8 mouse cellular contexts compared by ENCODE assay signal in genomic region chr5:45855526-45856302, GRCm38 (mm10). TPM values are rescaled to one million over a fixed set of nuclear protein-coding genes. Genes with fewer than 3 reads are reported as not detected.
DNase-seq lines count a peak whose midpoint lies in the region; ATAC-seq and TF ChIP-seq lines count a peak whose summit lies in the region.

No protein-coding gene starts in this region.

- 0 out of 2 replicates have a peak, but pooled peaks have one; percentile 11 for ATAC-seq in embryonic facial prominence, embryonic 15.5 days (ENCODE audit: insufficient number of reproducible peaks, low FRiP score, low TSS enrichment, low read depth)
- no peak for ATAC-seq in heart, embryonic 14.5 days (ENCODE audit: insufficient number of reproducible peaks, insufficient read depth, low FRiP score, low read depth)
- no peak; the same call in 1 of the 2 replicates for ATAC-seq in kidney, postnatal 0 days (replicated peaks; ENCODE audit: low FRiP score, low read depth)
- ATAC-seq in liver, embryonic 16.5 days (ENCODE audit: low read depth), result no peak
- peak; percentile 9 for ATAC-seq in neural tube, embryonic 14.5 days (ENCODE audit: low read depth)
- no peak for ATAC-seq in inflammation-experienced regulatory T-cells, adult 6 months

- TF ChIP-seq CTCF in E14TG2a.4 (conservative IDR thresholded peaks at IDR 0.05; ENCODE audit: low read length), result no peak
- peak; percentile 56; the same call in 1 of the 2 replicates for TF ChIP-seq CTCF in kidney, postnatal 0 days (IDR thresholded peaks at IDR 0.05; ENCODE audit: low read depth)

- peak overlapping the region; percentile 95 for H3K4me3 ChIP-seq in E14TG2a.4 (replicated peaks; ENCODE audit: low read length)
- peak overlapping the region; percentile 89 for H3K4me3 ChIP-seq in embryonic facial prominence, embryonic 15.5 days (replicated peaks)
- H3K4me3 ChIP-seq in heart, embryonic 14.5 days (ENCODE audit: control insufficient read depth in 1 of 2, insufficient read depth in 1 of 2, low read depth in 1 of 2, low read length in 2 of 2), result peak overlapping the region; percentile 81 to 99
- H3K4me3 ChIP-seq in kidney, postnatal 0 days (replicated peaks; ENCODE audit: low read depth, low read length), result peak overlapping the region; percentile 99
- H3K4me3 ChIP-seq in liver, embryonic 16.5 days (ENCODE audit: low read depth, low read length), result peak overlapping the region; percentile 90
- H3K4me3 ChIP-seq in neural tube, embryonic 14.5 days (ENCODE audit: low read depth, low read length), result peak overlapping the region; percentile 89

- DNase-seq in adrenal gland, adult (ENCODE audit: inconsistent age in 2 of 2, low spot score in 1 of 2), result peak; percentile 65 to 88
- DNase-seq in kidney, postnatal 0 days (ENCODE audit: low spot score), result peak; percentile 74

- peak overlapping the region; percentile 85; the same call in 1 of the 2 replicates for H3K9ac ChIP-seq in embryonic facial prominence, embryonic 15.5 days
- peak overlapping the region; percentile 90 for H3K9ac ChIP-seq in heart, embryonic 14.5 days (ENCODE audit: low read length)
- H3K9ac ChIP-seq in kidney, postnatal 0 days (ENCODE audit: low read depth, low read length), result peak overlapping the region; percentile 94
- H3K9ac ChIP-seq in liver, embryonic 16.5 days (ENCODE audit: low read depth, low read length), result peak overlapping the region; percentile 88
- H3K9ac ChIP-seq in neural tube, embryonic 14.5 days (replicated peaks; ENCODE audit: low read depth, low read length), result peak overlapping the region; percentile 95

- peaks cover 13% of the 10 kb centered on the region for H3K4me1 ChIP-seq in E14TG2a.4 (replicated peaks; ENCODE audit: low read depth, low read length)
- H3K4me1 ChIP-seq in embryonic facial prominence, embryonic 15.5 days, result 0 out of 2 replicates have a peak, but pooled peaks cover 4% of the 10 kb centered on the region
- H3K4me1 ChIP-seq in heart, embryonic 14.5 days (ENCODE audit: control insufficient read depth in 2 of 2, insufficient read depth in 2 of 2, low read length in 2 of 2), result no peaks in the 10 kb centered on the region; a peak in 1 of 4 replicates
- no peaks in the 10 kb centered on the region for H3K4me1 ChIP-seq in kidney, postnatal 0 days (replicated peaks; ENCODE audit: insufficient read depth, low read length)
- peaks cover 9% of the 10 kb centered on the region for H3K4me1 ChIP-seq in liver, embryonic 16.5 days (ENCODE audit: control insufficient read depth, low read depth, low read length)
- peaks cover 3% of the 10 kb centered on the region; the same call in 1 of the 2 replicates for H3K4me1 ChIP-seq in neural tube, embryonic 14.5 days (ENCODE audit: control insufficient read depth, insufficient read depth, low read length)

- H3K27me3 ChIP-seq in E14TG2a.4 (ENCODE audit: insufficient read depth, low read length), result peaks cover 6% of the 10 kb centered on the region; the same call in 1 of the 2 replicates
- no peaks in the 10 kb centered on the region for H3K27me3 ChIP-seq in embryonic facial prominence, embryonic 15.5 days
- H3K27me3 ChIP-seq in heart, embryonic 14.5 days (ENCODE audit: control insufficient read depth, insufficient read depth, low read length), result no peaks in the 10 kb centered on the region
- H3K27me3 ChIP-seq in kidney, postnatal 0 days (ENCODE audit: insufficient read depth, low read length), result no peaks in the 10 kb centered on the region
- H3K27me3 ChIP-seq in liver, embryonic 16.5 days (ENCODE audit: control insufficient read depth, insufficient read depth, low read depth, low read length), result no peaks in the 10 kb centered on the region
- no peaks in the 10 kb centered on the region for H3K27me3 ChIP-seq in neural tube, embryonic 14.5 days (ENCODE audit: control insufficient read depth, insufficient read depth, low read length)

- WGBS in embryonic facial prominence, embryonic 15.5 days, result 16% methylated on average over 21 of the region's 21 CpGs
- 17% methylated on average over 21 of the region's 21 CpGs for WGBS in heart, embryonic 14.5 days
- 12% methylated on average over 21 of the region's 21 CpGs for WGBS in kidney, postnatal 0 days
- WGBS in liver, embryonic 16.5 days (ENCODE audit: insufficient replicate concordance), result 17% methylated on average over 21 of the region's 21 CpGs
- WGBS in neural tube, embryonic 14.5 days, result 27% methylated on average over 21 of the region's 21 CpGs

- no peaks in the 10 kb centered on the region for H3K36me3 ChIP-seq in E14TG2a.4 (ENCODE audit: insufficient read depth, low read length)
- H3K36me3 ChIP-seq in embryonic facial prominence, embryonic 15.5 days, result no peaks in the 10 kb centered on the region
- no peaks in the 10 kb centered on the region for H3K36me3 ChIP-seq in heart, embryonic 14.5 days (ENCODE audit: control insufficient read depth, insufficient read depth, low read length)
- H3K36me3 ChIP-seq in kidney, postnatal 0 days (ENCODE audit: insufficient read depth, low read length), result no peaks in the 10 kb centered on the region
- no peaks in the 10 kb centered on the region for H3K36me3 ChIP-seq in liver, embryonic 16.5 days (ENCODE audit: control insufficient read depth, insufficient read depth)
- no peaks in the 10 kb centered on the region for H3K36me3 ChIP-seq in neural tube, embryonic 14.5 days (ENCODE audit: control insufficient read depth, insufficient read depth, low read length)

- H3K27ac ChIP-seq in embryonic facial prominence, embryonic 15.5 days (replicated peaks), result peak overlapping the region; percentile 98
- peak overlapping the region; percentile 68 to 98; a peak in 3 of 4 replicates for H3K27ac ChIP-seq in heart, embryonic 14.5 days (replicated peaks in 1 of 2; ENCODE audit: control insufficient read depth in 1 of 2, insufficient read depth in 1 of 2, low read depth in 2 of 2, low read length in 2 of 2)
- peak overlapping the region; percentile 98 for H3K27ac ChIP-seq in kidney, postnatal 0 days
- peak overlapping the region; percentile 88 for H3K27ac ChIP-seq in liver, embryonic 16.5 days (ENCODE audit: low read length)
- H3K27ac ChIP-seq in neural tube, embryonic 14.5 days (ENCODE audit: low read depth, low read length), result peak overlapping the region; percentile 99

- H3K9me3 ChIP-seq in E14TG2a.4 (ENCODE audit: low read length), result no peaks in the 10 kb centered on the region
- H3K9me3 ChIP-seq in embryonic facial prominence, embryonic 15.5 days (replicated peaks), result no peaks in the 10 kb centered on the region
- H3K9me3 ChIP-seq in heart, embryonic 14.5 days (ENCODE audit: control insufficient read depth, low read length), result no peaks in the 10 kb centered on the region
- H3K9me3 ChIP-seq in kidney, postnatal 0 days (replicated peaks; ENCODE audit: low read length), result no peaks in the 10 kb centered on the region
- H3K9me3 ChIP-seq in liver, embryonic 16.5 days (replicated peaks; ENCODE audit: control insufficient read depth, low read length), result no peaks in the 10 kb centered on the region
- no peaks in the 10 kb centered on the region for H3K9me3 ChIP-seq in neural tube, embryonic 14.5 days (ENCODE audit: control insufficient read depth, low read length)

- H3K4me2 ChIP-seq in embryonic facial prominence, embryonic 15.5 days (replicated peaks), result peak overlapping the region; percentile 88
- H3K4me2 ChIP-seq in heart, embryonic 14.5 days (ENCODE audit: low read length), result peak overlapping the region; percentile 78
- H3K4me2 ChIP-seq in kidney, postnatal 0 days (ENCODE audit: low read length), result peak overlapping the region; percentile 88
- peak overlapping the region; percentile 78 for H3K4me2 ChIP-seq in liver, embryonic 16.5 days (ENCODE audit: low read depth, low read length)
- peak overlapping the region; percentile 66 for H3K4me2 ChIP-seq in neural tube, embryonic 14.5 days (ENCODE audit: low read depth, low read length)

RNA-seq across cellular contexts. Expression of gene Lcorl, which starts 1.7 kb away (rescaled TPM):
- polyA plus RNA-seq in embryonic facial prominence, embryonic 15.5 days (2015; fragmentation: Nextera tagmentation; extraction: Ambion mirVana), result 21.0 and 22.8 TPM in 2 replicates
- 24.3 and 26.6 TPM in 2 replicates for polyA plus RNA-seq in heart, embryonic 14.5 days (2014; fragmentation: Nextera tagmentation; extraction: Ambion mirVana)
- polyA plus RNA-seq in kidney, postnatal 0 days (2015; fragmentation: Nextera tagmentation; extraction: Ambion mirVana), result 20.3 and 23.1 TPM in 2 replicates
- polyA plus RNA-seq in liver, embryonic 16.5 days (2015; fragmentation: Nextera tagmentation; extraction: Ambion mirVana), result 5.7 and 6.7 TPM in 2 replicates
- polyA plus RNA-seq in neural tube, embryonic 14.5 days (2014; fragmentation: Nextera tagmentation; extraction: Ambion mirVana), result 69.5 and 79.8 TPM in 2 replicates
- polyA plus RNA-seq in inflammation-experienced regulatory T-cells, adult 6 months (2017; shearing (Covaris generic)), result 10 to 100 TPM; 10.7 to 16.6 (median 14.7) TPM

Comparison
In these comparisons a context has a peak if more than half of its experiments do, and no peak if none do; other contexts are left out.
1. ATAC-seq: peak in embryonic facial prominence, embryonic 15.5 days (single experiment) and neural tube, embryonic 14.5 days (single experiment); none in heart, embryonic 14.5 days (single experiment), kidney, postnatal 0 days (single experiment), liver, embryonic 16.5 days (single experiment) and inflammation-experienced regulatory T-cells, adult 6 months (single experiment).
2. Peak in every context shown above with its lines, with median percentiles within 50 percentile points of each other: H3K4me3 ChIP-seq, H3K27ac ChIP-seq, H3K4me2 ChIP-seq and H3K9ac ChIP-seq.